Mouse (Mus musculus) embryonic stem cell, embryonic (primary cell): ENCODE data around the gene Grasp.

Experiments
- CTCF ChIA-PET, 4 experiments: fragments of 300-600 bp in 2 of 4; fragments of 350-600 bp in 2 of 4; sonication (Branson Sonifier 250); formaldehyde crosslinking; loops; one replicate each; lab custom pipeline; 2022; ENCODE audit warnings: inconsistent platforms in 2 of 4; lab: Charles Lee
- POLR2A ChIA-PET, 4 experiments: fragments of 300-600 bp in 2 of 4; fragments of 350-600 bp in 2 of 4; sonication (Branson Sonifier 250); formaldehyde crosslinking; loops; one replicate each; lab custom pipeline; 2022; ENCODE audit warnings: antibody characterized with exemption in 4 of 4, inconsistent platforms in 1 of 4; lab: Charles Lee

The Grasp gene

DNA sequence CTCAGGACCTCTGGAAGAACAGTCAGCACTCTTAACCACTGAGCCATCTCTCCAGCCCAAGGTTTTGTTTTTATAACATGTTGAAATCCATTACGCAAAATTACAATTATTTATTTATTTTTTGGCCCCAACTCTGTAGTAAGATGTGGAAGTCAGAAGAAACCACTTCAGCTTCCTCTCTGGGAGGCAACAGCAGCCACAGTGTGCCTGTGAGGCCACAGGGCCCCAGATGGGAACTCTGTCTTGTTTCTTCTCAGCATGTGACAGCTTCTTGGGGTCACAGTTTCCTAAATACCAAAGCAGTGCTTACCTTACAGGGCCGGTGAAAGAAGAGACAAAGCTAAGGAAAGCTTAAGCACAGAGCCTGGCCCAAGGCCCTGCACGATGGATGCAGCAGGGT, 20.0 kb downstream of the Grasp start:
- CTCF ChIA-PET, result interaction anchor here in 1 of 4 experiments (1.6 kb wide), 1 partner anchor 72 kb away, joined by 4 read pairs; no protein-coding TSS in a partner anchor
- POLR2A ChIA-PET, result interaction anchor here in 2 of 4 experiments (1.2 to 6.6 kb wide), 8 partner anchors 10 to 73 kb away, joined by 4 to 39 read pairs (median 10); partner anchors contain the start of genes Atg101 (in 1 of the 2) and Grasp (in 1 of the 2)

DNA sequence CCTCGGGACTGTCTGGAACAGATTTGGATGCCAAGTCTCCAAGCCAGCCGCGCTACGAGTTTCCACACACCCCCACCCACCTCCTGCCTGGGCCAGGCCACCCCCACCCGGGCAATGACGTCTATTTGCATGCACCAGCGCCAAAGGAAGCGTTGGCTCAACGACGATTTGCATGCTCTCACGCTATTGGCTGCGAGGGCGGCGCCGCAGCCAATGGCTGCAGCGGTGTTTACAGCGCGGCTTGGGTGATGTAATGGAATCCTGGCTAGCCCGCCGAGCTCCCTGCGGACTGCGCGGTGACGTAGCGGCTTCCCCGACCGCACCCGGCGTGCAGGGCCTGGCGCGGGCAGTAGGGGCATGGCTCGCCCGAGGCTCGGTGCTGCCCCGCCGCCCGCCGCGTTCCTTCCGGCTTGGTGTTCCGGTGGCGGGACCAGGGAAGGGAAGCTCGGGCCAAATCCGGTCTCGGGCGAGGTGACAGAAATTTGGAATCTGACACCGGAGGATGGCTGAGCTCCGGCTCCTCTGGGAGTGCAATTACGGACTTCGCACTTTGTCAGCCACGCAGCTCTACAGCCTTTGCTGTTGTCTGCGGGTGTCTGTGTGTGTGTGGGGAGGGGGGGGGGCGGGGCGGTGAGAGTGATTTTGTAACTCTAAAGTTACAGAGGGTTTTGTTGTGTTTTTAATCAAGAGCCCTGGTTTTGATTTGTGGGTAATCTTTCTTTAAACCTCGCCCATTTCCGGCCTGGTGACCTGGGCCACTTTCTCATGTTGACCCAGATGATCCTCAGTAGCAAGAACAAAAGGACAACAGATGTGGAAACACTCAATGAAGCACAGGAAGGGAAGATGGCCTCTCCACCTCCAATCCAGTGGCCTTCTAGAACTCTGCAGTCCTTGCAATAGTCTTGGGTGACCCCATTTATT, 22.5 kb downstream of the Grasp start:
- ChIA-PET CTCF (interaction anchor here (0.6 to 2.0 kb wide), 35 partner anchors 8 to 1196 kb away, joined by 3 to 23 read pairs (median 4); partner anchors contain the start of genes 6030408B16Rik (in 1 of the 4) and Nr4a1 (in 1 of the 4)), POLR2A (interaction anchor here (0.6 to 6.6 kb wide), 78 partner anchors 8 to 1462 kb away, joined by 3 to 39 read pairs (median 5); partner anchors contain the start of genes Grasp (in 3 of the 4), Atg101 (in 2 of the 4), Acvr1b (in 1 of the 4) and Dazap2 (in 1 of the 4))

DNA sequence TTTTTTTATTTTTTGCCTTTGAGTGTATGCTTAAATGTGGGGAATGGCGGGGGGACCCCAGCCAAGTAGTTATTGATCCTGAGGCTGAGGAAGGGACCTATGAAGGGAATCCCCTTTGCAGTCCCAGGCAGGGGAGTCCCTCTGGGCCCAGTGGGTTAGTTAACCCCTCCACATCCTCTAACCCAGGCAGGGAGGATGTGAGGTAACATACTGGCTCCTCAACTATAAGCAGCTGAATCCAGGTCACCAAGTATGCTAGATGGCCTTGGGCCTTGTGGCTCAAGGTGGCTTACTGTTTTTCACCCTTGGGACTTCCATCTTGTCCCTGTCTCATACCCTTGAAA, 23.1 kb downstream of the Grasp start:
- POLR2A ChIA-PET, result interaction anchor here (0.6 to 4.5 kb wide), 24 partner anchors 8 to 83 kb away, joined by 3 to 33 read pairs (median 6); partner anchors contain the start of genes Atg101 (in 1 of the 4), Grasp (in 1 of the 4) and Nr4a1 (in 1 of the 4)
- CTCF ChIA-PET, result interaction anchor here in 2 of 4 experiments (0.7 to 2.0 kb wide), 8 partner anchors 12 to 737 kb away, joined by 3 to 23 read pairs (median 6); no protein-coding TSS in a partner anchor

DNA sequence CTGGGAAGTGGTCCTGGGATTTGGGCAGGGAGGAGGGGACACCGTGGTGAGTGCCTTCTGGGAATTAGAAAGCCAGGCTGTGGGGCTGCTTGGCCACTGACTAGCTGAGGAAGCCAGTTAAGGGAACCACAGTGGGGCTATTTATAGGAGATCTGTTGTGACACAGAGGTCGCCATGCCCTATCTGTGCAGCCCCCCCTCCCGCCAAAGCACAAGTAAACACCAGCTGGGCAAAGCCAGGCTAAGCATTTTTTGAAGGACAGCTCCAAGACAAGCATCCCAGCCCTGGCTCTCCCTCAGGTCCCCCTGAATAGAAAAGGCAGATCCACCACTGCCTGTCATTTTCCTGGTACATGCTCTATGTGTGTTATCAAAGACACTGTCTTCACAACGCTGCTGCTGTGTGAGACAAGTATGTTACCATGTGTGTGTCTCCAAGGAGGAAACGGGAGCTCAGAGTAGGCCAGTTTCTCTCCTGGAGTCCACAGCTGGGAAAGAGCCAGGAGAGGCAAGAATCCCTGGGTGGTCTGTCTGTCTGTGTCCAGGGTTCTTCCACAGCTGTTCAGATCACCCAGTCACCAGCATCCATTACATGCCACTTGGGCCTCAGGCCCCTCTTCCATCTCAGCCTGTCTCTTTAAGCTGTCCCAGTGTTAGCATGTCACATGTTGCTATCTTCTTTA, 24.2 kb downstream of the Grasp start:
- CTCF ChIA-PET, result interaction anchor here in 2 of 4 experiments (1.0 to 1.2 kb wide), 4 partner anchors 13 to 633 kb away, joined by 3 to 4 read pairs (median 4); partner anchors contain the start of gene Dazap2 (in 1 of the 2)
- POLR2A ChIA-PET, result interaction anchor here in 2 of 4 experiments (0.6 to 4.5 kb wide), 13 partner anchors 13 to 931 kb away, joined by 3 to 33 read pairs (median 5); no protein-coding TSS in a partner anchor

DNA sequence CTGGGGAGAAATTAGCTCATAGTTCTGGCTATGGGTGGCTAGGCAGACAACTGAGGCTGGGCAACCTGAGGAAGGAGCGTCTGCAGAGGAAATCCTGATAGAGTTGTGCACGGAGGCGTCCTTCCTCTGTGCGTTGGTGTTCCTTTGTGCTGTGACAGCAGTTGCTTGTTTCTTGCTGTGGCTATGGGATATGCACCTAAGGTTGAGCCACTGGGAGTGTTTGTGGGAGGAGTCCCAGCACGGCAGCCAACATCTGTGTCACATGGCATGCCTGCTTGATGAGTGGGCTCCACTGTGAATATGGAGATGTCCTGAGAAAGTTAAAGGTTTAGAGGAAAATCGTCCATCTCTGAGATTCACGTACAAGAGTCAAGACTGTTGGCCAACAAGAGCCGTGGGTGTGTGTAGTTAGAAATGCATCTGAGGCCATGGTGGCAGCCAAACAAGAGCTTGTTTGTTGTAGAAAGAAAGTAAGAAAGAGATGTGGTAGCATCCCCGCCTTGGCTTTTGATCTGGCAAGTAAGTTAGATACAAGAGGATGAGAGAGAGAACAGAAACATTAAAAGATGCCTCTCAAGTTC, 26.3 kb downstream of the Grasp start:
- ChIA-PET CTCF (interaction anchor here in 3 of 4 experiments (0.6 to 2.7 kb wide), 7 partner anchors 9 to 777 kb away, joined by 3 to 14 read pairs (median 4); no protein-coding TSS in a partner anchor), POLR2A (interaction anchor here in 2 of 4 experiments (0.7 to 4.5 kb wide), 10 partner anchors 8 to 157 kb away, joined by 3 to 30 read pairs (median 4); partner anchors contain the start of gene Atg101 (in 1 of the 2))

DNA sequence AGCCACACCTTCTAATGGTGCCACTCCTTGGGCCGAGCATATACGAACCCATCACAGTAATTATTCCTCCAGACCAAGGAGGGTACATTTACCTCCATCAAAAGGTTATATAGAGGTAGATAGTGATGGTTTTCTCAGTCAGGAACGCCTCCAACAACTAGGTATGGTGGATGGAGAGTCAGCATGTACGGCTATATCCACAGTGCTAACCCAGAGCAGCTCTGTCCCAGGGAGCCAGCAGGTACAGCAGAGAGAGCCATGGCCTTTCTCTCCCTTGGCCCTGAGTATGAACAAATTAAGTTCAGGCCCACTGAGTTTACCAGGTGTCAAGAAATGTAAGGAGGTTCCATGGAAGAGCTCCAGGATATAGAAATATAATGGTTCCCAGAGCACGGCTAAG, 27.9 kb downstream of the Grasp start:
- POLR2A ChIA-PET, result interaction anchor here in 2 of 4 experiments (0.8 to 4.5 kb wide), 11 partner anchors 10 to 32 kb away, joined by 3 to 30 read pairs (median 3); partner anchors contain the start of gene Atg101 (in 1 of the 2)
- CTCF ChIA-PET, result interaction anchor here in 3 of 4 experiments (0.7 to 2.7 kb wide), 3 partner anchors 9 to 11 kb away, joined by 3 to 14 read pairs (median 9); no protein-coding TSS in a partner anchor

DNA sequence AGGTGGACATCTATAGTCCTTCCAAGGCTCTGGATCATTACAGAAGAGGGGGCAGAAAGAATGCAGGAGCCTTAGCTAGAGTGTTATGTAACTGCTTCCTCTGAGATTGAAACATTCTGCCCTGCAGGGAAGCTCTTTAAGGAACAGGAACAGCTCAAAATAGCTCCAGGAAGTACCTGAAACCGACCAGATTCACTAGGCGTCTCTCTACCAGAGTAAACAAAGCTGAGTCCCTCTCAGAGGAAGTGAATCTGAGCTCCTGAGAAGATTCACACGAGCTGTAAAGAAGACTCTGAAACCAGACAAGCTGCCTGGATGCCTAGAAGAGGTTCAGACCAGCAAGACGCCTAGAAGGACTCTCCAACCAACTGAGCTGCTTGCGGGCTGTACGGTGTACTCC, 28.6 kb downstream of the Grasp start:
- POLR2A ChIA-PET, result interaction anchor here in 2 of 4 experiments (0.7 to 4.5 kb wide), 12 partner anchors 10 to 28 kb away, joined by 3 to 30 read pairs (median 3); no protein-coding TSS in a partner anchor

DNA sequence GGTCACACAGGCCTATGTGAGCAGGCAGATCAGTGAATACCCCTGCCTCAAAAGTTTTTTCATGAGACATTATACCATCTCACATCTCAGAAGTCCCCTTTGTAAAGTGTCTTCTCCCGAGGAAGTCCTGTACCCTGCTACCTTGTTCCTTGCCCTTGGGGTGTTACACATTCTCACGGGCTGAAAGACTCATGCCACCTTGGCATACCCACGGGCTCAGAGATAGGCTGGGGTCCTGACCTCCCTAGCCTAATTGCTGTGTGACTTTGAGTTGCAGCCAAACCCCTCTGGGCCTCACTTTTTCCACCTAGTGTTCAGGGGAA, 29.5 kb downstream of the Grasp start:
- POLR2A ChIA-PET, result interaction anchor here in 1 of 4 experiments (2.2 to 4.5 kb wide), 2 partner anchors 11 to 14 kb away, joined by 11 to 30 read pairs; no protein-coding TSS in a partner anchor
- CTCF ChIA-PET, result interaction anchor here in 2 of 4 experiments (0.6 to 1.2 kb wide), 3 partner anchors 12 to 63 kb away, joined by 3 to 8 read pairs (median 4); partner anchors contain the start of gene Grasp (in 1 of the 2)

More for the DNA sequence above, 28.6 kb downstream of the Grasp start:
- CTCF ChIA-PET, result interaction anchor here (0.5 to 2.7 kb wide), 8 partner anchors 10 to 64 kb away, joined by 3 to 14 read pairs (median 4); partner anchors contain the start of gene Grasp (in 1 of the 4)

DNA sequence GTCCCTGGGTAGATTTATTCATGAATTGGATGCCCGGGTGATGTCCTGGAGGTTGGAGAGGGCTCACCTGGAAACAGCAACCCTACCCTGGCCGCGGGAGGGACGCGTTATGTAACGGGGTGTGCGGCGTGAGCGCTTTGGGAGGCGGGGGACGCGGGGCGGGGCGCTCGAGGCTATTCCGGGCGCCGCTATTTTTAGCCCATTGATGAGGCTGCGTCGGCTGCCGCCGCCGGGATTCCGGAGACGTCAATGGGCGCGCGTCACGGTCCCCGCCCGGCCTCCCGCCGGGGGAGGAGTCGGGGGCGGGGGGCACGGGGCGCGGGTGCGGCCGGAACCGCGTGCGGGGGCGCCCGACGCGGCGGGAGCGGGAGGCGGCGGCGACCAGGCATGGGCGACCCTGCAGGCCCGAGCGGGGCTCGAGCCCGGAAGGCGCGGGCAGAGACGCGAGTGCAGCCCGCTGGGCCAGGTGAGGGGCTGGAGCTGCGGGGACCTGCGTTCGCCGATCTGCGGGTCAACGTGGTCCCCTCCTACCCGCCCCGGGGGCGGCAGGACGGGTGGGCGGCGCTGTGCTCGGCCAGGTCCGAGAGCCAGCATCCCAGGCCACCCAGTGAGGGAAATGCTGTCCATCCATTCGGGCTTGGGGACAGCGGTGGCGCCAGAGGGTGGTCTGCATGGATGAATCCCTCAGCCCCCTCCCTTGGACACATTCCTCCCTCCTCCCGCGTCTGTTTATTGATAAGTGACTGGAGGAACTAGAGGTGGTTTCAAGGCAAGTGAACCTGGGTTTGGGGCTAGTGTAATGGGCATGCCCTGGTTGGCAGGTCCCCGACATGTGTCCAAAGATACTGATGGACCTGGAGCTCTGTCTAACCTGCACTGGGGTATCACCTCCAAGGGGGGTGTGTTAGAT, 30.2 kb downstream of the Grasp start, which contains the start of gene Nr4a1:
Gene Nr4a1, plus strand, starts transcription at position 384 of the 910 bp plus-strand sequence.
- CTCF ChIA-PET, result interaction anchor here in 3 of 4 experiments (0.6 to 2.0 kb wide), 12 partner anchors 8 to 40 kb away, joined by 3 to 9 read pairs (median 4); no protein-coding TSS in a partner anchor
- POLR2A ChIA-PET, result interaction anchor here (0.6 to 17.4 kb wide), 19 partner anchors 8 to 305 kb away, joined by 3 to 268 read pairs (median 6); partner anchors contain the start of gene Atg101 (in 1 of the 4)

DNA sequence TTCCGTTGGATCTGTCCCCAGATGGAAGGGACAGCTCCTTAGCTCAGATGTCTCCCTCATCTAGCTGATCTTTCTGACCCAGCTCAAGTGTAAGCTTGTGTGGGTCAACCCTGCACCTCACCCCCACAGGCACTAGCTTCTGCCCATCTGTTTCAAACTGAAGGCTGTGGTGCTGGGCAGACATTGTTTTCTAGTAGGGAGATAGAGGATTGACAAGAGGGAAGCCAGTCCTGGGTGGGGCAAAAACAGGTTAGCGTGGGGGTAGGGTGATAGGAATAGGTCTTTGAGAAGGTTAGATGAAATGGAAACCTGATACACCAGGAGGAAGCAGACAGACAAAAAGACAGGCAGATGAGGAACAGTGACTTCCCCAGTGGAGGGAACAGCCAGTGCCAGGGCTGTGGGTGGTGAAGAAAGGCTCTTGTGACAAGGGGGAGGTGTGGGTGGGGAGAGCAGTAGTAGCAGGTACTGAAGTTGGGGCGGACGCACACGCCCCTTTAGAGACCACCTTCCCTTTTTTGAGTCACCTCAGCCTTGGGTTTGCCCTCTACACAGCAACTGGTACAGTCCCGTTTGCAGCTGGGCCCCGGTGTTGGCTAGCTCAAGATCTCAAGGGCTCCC, 32.0 kb downstream of the Grasp start:
- CTCF ChIA-PET, result interaction anchor here in 3 of 4 experiments (0.5 to 2.0 kb wide), 8 partner anchors 13 to 1328 kb away, joined by 3 to 9 read pairs (median 4); no protein-coding TSS in a partner anchor
- POLR2A ChIA-PET, result interaction anchor here (0.5 to 17.4 kb wide), 18 partner anchors 9 to 991 kb away, joined by 3 to 268 read pairs (median 6); partner anchors contain the start of gene Atg101 (in 1 of the 4)

DNA sequence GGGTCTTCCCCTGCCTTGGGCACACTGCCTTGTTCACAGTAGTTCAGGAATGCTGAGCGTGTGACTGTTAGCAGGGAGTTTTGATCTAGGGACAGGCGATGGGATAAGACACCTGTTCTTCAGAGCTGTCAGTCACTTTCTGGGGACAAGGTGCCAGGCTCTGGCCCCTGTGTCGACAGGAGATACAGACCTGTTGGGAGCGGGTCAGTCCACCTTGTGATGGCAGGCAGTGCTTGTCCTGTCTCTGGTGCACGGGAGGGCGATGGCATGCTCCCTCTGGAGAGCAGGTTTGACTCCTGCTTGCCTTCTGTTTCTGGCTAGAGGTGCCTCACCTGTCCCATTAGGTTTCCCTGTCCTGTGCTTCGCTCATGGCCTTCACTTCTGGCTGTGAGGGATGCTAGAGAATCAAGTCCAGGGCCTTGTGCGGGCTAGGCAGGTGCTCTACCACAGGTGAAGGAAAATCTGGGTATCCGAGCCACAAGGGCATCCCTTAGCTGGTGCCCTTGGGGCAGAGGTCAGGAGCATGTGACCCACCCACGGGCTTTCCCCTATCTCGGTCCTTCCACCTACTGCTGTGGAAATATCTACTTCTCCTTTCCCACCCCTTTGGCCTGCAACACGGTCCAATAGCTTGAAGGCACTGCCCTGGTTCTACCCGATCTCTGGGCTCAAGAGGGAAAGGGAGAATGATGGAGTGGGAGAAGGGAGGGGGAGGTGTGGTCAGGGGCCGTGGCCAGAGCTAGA, 32.6 kb downstream of the Grasp start:
- ChIA-PET POLR2A (interaction anchor here (0.5 to 17.4 kb wide), 17 partner anchors 9 to 991 kb away, joined by 3 to 268 read pairs (median 6); partner anchors contain the start of gene Atg101 (in 1 of the 4)), CTCF (interaction anchor here in 2 of 4 experiments (0.5 to 2.0 kb wide), 5 partner anchors 16 to 1327 kb away, joined by 3 to 9 read pairs (median 4); no protein-coding TSS in a partner anchor)

DNA sequence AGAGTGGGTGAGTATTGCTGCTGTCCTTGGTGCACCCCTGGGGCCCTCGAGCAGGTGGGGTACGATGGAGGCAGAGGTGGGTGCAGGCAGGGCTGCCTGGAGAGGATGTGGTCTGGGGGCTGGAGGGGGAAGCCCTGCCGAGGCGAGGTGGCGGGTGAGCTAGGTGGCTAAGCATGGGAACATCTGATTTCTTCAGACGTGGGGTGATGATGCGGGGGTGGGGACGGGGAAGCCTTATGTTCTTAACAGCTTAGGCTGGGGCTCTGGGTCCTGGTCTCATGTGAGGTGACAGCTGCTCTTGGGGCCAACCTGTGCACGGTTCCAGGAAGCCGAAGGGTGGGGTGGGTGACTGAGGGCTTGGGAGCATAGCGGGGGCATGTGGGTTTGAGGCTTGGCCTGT, 34.4 kb downstream of the Grasp start:
- CTCF ChIA-PET, result no interaction called here
- POLR2A ChIA-PET, result interaction anchor here in 2 of 4 experiments (2.8 to 17.4 kb wide), 3 partner anchors 9 to 21 kb away, joined by 10 to 268 read pairs (median 29); partner anchors contain the start of gene Atg101 (in 1 of the 2)

DNA sequence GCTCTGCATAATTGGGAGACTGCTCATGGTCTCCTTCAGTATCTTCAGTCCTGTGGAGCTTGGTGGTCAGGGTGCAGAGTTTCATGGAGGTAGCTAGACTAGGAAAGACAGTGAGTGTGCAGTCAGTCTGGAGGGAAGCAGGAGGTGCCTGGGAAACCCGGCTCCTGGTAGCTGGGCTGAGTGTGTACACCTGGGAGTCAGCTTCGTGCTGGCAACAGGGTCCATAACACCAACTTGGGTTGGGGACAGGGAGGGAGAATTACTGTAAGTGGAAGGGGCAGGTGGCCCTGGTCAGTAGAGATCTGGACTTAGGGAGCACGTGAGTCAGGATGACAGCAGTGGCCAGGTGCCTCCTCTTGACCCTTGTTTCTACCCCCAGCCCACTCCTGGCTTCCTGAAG, 35.9 kb downstream of the Grasp start:
- ChIA-PET POLR2A (interaction anchor here in 3 of 4 experiments (0.6 to 17.4 kb wide), 8 partner anchors 8 to 120 kb away, joined by 3 to 268 read pairs (median 5); partner anchors contain the start of gene Atg101 (in 1 of the 3)), CTCF (no interaction called here)

DNA sequence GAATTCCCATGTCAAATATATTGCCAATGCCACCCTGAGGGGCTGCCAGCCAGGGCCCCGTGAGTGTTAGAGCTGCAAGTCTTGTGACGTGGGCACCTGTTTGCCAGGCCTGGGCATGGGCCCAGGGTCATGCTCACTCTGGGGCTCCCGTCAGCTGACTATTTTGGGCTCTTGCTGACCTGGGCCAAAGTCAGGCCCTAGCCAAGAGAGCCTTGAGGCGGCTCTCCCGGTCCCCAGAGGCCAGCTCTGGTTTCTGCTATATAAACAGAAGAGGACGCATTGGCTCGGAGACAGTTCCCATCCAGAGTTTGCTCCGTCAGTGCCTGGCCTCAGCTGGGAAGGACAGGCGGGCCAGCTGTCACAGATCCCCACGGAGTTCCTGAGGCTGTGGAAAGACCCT, 36.4 kb downstream of the Grasp start:
- POLR2A ChIA-PET, result interaction anchor here in 3 of 4 experiments (0.5 to 17.4 kb wide), 14 partner anchors 8 to 390 kb away, joined by 3 to 268 read pairs (median 4); partner anchors contain the start of gene Atg101 (in 1 of the 3)

More for the DNA sequence above, 36.4 kb downstream of the Grasp start:
- CTCF ChIA-PET, result interaction anchor here in 2 of 4 experiments (0.7 to 1.1 kb wide), 3 partner anchors 23 to 491 kb away, joined by 7 to 10 read pairs (median 8); partner anchors contain the start of gene Atg101 (in 1 of the 2)
